Mouse (Mus musculus): Measurements from ENCODE around the gene N4bp2. TPM values are rescaled to one million over a fixed set of nuclear protein-coding genes. Genes with fewer than 3 reads are reported as not detected.

N4bp2 gene
- polyA plus RNA-seq, 2 experiments, result 31.3 to 39.1 TPM

- no peak for TF ChIP-seq POLR2A (IDR thresholded peaks at IDR 0.05; ENCODE audit: borderline replicate concordance, extremely low read depth, insufficient read depth, insufficient read length)
- H3K36me3 ChIP-seq (ENCODE audit: control insufficient read depth, insufficient read depth, low read length), result no peaks in the 10 kb centered on the region
These were observed 83.2 kb downstream of the N4bp2 start for GRCm38 (mm10) chr5:65846534-65846933.

GRCm38 (mm10) chr5:65846958-65847357 is 83.6 kb downstream of the N4bp2 start:
- Histone ChIP-seq H3K27ac (replicated peaks; ENCODE audit: low read depth, low read length) (no peak overlapping the region), H3K27me3 (ENCODE audit: control insufficient read depth, insufficient read depth, low read length) (no peaks in the 10 kb centered on the region), H3K9me3 (ENCODE audit: control insufficient read depth, low read length) (no peaks in the 10 kb centered on the region), H3K36me3 (ENCODE audit: control insufficient read depth, insufficient read depth, low read length) (no peaks in the 10 kb centered on the region), H3K4me2 (replicated peaks; ENCODE audit: low read depth, low read length, severe bottlenecking) (no peak overlapping the region), H3K4me1 (ENCODE audit: control insufficient read depth, insufficient read depth, low read length) (0 out of 2 replicates have a peak, but pooled peaks cover 3% of the 10 kb centered on the region), H3K9ac (ENCODE audit: low read depth, low read length, severe bottlenecking) (no peak overlapping the region), H3K4me3 (replicated peaks; ENCODE audit: low read length) (no peak overlapping the region)
- ATAC-seq (ENCODE audit: low FRiP score, low read depth), result peak; percentile 41; the same call in 1 of the 2 replicates
- WGBS, result 68% methylated on average over 3 of the region's 3 CpGs
- peak; percentile 44 for DNase-seq (ENCODE audit: low spot score)
- no peak for TF ChIP-seq POLR2A (IDR thresholded peaks at IDR 0.05; ENCODE audit: borderline replicate concordance, extremely low read depth, insufficient read depth, insufficient read length)

More at GRCm38 (mm10) chr5:65846534-65846933, 83.2 kb downstream of the N4bp2 start:
- no peaks in the 10 kb centered on the region for H3K27me3 ChIP-seq (ENCODE audit: control insufficient read depth, insufficient read depth, low read length)
- H3K4me3 ChIP-seq (replicated peaks; ENCODE audit: low read length), result no peak overlapping the region
- H3K9me3 ChIP-seq (ENCODE audit: control insufficient read depth, low read length), result no peaks in the 10 kb centered on the region
- H3K9ac ChIP-seq (ENCODE audit: low read depth, low read length, severe bottlenecking), result no peak overlapping the region
- DNase-seq (ENCODE audit: low spot score), result no peak
- ATAC-seq (ENCODE audit: low FRiP score, low read depth), result no peak
- H3K27ac ChIP-seq (replicated peaks; ENCODE audit: low read depth, low read length), result no peak overlapping the region
- WGBS, result 85% methylated on average over 8 of the region's 8 CpGs
- 0 out of 2 replicates have a peak, but pooled peaks cover 3% of the 10 kb centered on the region for H3K4me1 ChIP-seq (ENCODE audit: control insufficient read depth, insufficient read depth, low read length)
- H3K4me2 ChIP-seq (replicated peaks; ENCODE audit: low read depth, low read length, severe bottlenecking), result no peak overlapping the region

GRCm38 (mm10) chr5:65847656-65848055 is 84.3 kb downstream of the N4bp2 start:
- no peak overlapping the region for H3K4me2 ChIP-seq (replicated peaks; ENCODE audit: low read depth, low read length, severe bottlenecking)
- WGBS, result 87% methylated on average over 7 of the region's 7 CpGs
- DNase-seq (ENCODE audit: low spot score), result no peak
- H3K4me1 ChIP-seq (ENCODE audit: control insufficient read depth, insufficient read depth, low read length), result 0 out of 2 replicates have a peak, but pooled peaks cover 3% of the 10 kb centered on the region
- H3K27me3 ChIP-seq (ENCODE audit: control insufficient read depth, insufficient read depth, low read length), result no peaks in the 10 kb centered on the region
- H3K4me3 ChIP-seq (replicated peaks; ENCODE audit: low read length), result no peak overlapping the region
- no peak for ATAC-seq (ENCODE audit: low FRiP score, low read depth)
- no peak for TF ChIP-seq POLR2A (IDR thresholded peaks at IDR 0.05; ENCODE audit: borderline replicate concordance, extremely low read depth, insufficient read depth, insufficient read length)
- no peak overlapping the region for H3K27ac ChIP-seq (replicated peaks; ENCODE audit: low read depth, low read length)
- H3K9me3 ChIP-seq (ENCODE audit: control insufficient read depth, low read length), result no peaks in the 10 kb centered on the region
- no peaks in the 10 kb centered on the region for H3K36me3 ChIP-seq (ENCODE audit: control insufficient read depth, insufficient read depth, low read length)
- H3K9ac ChIP-seq (ENCODE audit: low read depth, low read length, severe bottlenecking), result no peak overlapping the region

- 66% methylated on average over 11 of the region's 11 CpGs for WGBS
These were observed 87.4 kb downstream of the N4bp2 start for GRCm38 (mm10) chr5:65850765-65851164.

GRCm38 (mm10) chr5:65854786-65855191 is 91.5 kb downstream of the N4bp2 start:
- ATAC-seq (ENCODE audit: low FRiP score, low read depth) (peak; percentile 24; the same call in 1 of the 2 replicates), DNase-seq (ENCODE audit: low spot score) (peak; percentile 41)
- H3K4me3 ChIP-seq (replicated peaks; ENCODE audit: low read length), result no peak overlapping the region
- WGBS, result 42% methylated on average over 8 of the region's 8 CpGs
- H3K4me2 ChIP-seq (replicated peaks; ENCODE audit: low read depth, low read length, severe bottlenecking), result no peak overlapping the region
- H3K9me3 ChIP-seq (ENCODE audit: control insufficient read depth, low read length), result no peaks in the 10 kb centered on the region
- no peak overlapping the region for H3K27ac ChIP-seq (replicated peaks; ENCODE audit: low read depth, low read length)
- H3K9ac ChIP-seq (ENCODE audit: low read depth, low read length, severe bottlenecking), result no peak overlapping the region
- no peak for TF ChIP-seq POLR2A (IDR thresholded peaks at IDR 0.05; ENCODE audit: borderline replicate concordance, extremely low read depth, insufficient read depth, insufficient read length)
- no peaks in the 10 kb centered on the region for H3K4me1 ChIP-seq (ENCODE audit: control insufficient read depth, insufficient read depth, low read length)
- H3K27me3 ChIP-seq (ENCODE audit: control insufficient read depth, insufficient read depth, low read length), result no peaks in the 10 kb centered on the region
- no peaks in the 10 kb centered on the region for H3K36me3 ChIP-seq (ENCODE audit: control insufficient read depth, insufficient read depth, low read length)

More at GRCm38 (mm10) chr5:65850765-65851164, 87.4 kb downstream of the N4bp2 start:
- no peaks in the 10 kb centered on the region for H3K36me3 ChIP-seq (ENCODE audit: control insufficient read depth, insufficient read depth, low read length)
- no peak overlapping the region for H3K4me3 ChIP-seq (replicated peaks; ENCODE audit: low read length)
- no peak overlapping the region for H3K9ac ChIP-seq (ENCODE audit: low read depth, low read length, severe bottlenecking)
- ATAC-seq (ENCODE audit: low FRiP score, low read depth) (no peak), DNase-seq (ENCODE audit: low spot score) (no peak)
- H3K27ac ChIP-seq (replicated peaks; ENCODE audit: low read depth, low read length), result no peak overlapping the region
- H3K27me3 ChIP-seq (ENCODE audit: control insufficient read depth, insufficient read depth, low read length), result no peaks in the 10 kb centered on the region
- H3K9me3 ChIP-seq (ENCODE audit: control insufficient read depth, low read length), result no peaks in the 10 kb centered on the region
- TF ChIP-seq POLR2A (IDR thresholded peaks at IDR 0.05; ENCODE audit: borderline replicate concordance, extremely low read depth, insufficient read depth, insufficient read length), result no peak
- 0 out of 2 replicates have a peak, but pooled peaks cover 3% of the 10 kb centered on the region for H3K4me1 ChIP-seq (ENCODE audit: control insufficient read depth, insufficient read depth, low read length)
- H3K4me2 ChIP-seq (replicated peaks; ENCODE audit: low read depth, low read length, severe bottlenecking), result no peak overlapping the region

Measured in limb, embryonic 14.5 days (tissue).